Mouse (Mus musculus): ENCODE results near the gene Iqschfp. TPM values are rescaled to one million over a fixed set of nuclear protein-coding genes. Genes with fewer than 3 reads are reported as not detected.
A peak's percentile ranks its signal among the peaks of the same experiment; 100 is the strongest.

Gene Iqschfp
- polyA plus RNA-seq, 1 experiment from 2014 or later = not detected

DNA sequence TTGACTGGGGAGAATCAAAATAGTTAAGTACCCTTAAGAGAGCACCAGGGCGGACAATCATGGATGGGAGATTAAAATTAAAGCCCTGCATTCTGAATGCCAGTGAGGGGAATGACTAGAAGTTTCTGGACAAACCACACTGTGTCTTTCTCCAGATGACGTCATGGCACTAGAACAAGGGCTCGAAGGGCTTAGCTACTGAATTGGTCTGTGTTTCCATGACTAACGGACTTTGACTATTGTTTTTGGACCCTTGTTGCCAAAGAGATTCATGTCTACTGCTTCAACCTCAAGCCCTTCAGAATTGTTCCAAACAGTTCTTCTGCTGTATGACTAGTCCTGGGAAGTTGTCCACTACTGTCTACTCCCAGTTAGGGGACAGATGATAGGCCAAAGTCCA, 639.9 kb downstream of the Iqschfp start:
- Histone ChIP-seq H3K36me3 (0 out of 2 replicates have a peak, but pooled peaks cover 4% of the 10 kb centered on the region), H3K27me3 (no peaks in the 10 kb centered on the region), H3K27ac (no peak overlapping the region), H3K4me3 (no peak overlapping the region), H3K4me2 (no peak overlapping the region), H3K9ac (no peak overlapping the region), H3K9me3 (0 out of 2 replicates have a peak, but pooled peaks cover 6% of the 10 kb centered on the region), H3K4me1 (peaks cover 20% of the 10 kb centered on the region)
- no peak for ATAC-seq (ENCODE audit: borderline replicate concordance, extremely low read depth, low FRiP score, low TSS enrichment)
- WGBS = 91% methylated on average over 4 of the region's 4 CpGs

DNA sequence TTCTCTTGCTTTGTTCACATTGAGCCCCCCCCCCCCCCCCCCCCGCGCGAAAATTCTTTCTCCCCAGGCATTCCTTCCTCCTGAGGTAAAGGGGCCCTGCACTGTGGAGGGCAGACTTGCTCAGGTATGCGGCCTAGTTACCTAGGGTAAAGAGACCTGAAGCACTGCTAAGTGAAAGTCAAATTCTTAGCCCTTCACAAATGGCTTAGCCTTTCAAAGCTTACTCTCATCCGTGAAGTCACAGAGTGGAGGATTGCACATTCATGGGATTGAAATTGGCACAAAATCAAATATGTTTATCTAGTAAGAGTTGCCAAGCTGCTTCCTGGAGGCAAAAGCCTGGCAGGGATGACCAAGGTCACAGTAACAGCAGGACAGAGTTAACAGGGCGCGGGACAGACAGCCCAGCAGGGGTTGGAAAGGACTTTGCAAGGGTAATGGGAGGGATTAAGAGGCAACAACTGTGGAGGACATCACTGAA, 642.6 kb downstream of the Iqschfp start:
- Histone ChIP-seq H3K4me3 (no peak overlapping the region), H3K4me1 (peaks cover 20% of the 10 kb centered on the region), H3K36me3 (0 out of 2 replicates have a peak, but pooled peaks cover 4% of the 10 kb centered on the region), H3K27ac (peak overlapping the region; percentile 91), H3K27me3 (no peaks in the 10 kb centered on the region), H3K9ac (no peak overlapping the region), H3K4me2 (no peak overlapping the region), H3K9me3 (0 out of 2 replicates have a peak, but pooled peaks cover 6% of the 10 kb centered on the region)
- ATAC-seq (ENCODE audit: borderline replicate concordance, extremely low read depth, low FRiP score, low TSS enrichment) = peak; percentile 83
- whole genome bisulfite sequencing = 31% methylated on average over 4 of the region's 7 CpGs

DNA sequence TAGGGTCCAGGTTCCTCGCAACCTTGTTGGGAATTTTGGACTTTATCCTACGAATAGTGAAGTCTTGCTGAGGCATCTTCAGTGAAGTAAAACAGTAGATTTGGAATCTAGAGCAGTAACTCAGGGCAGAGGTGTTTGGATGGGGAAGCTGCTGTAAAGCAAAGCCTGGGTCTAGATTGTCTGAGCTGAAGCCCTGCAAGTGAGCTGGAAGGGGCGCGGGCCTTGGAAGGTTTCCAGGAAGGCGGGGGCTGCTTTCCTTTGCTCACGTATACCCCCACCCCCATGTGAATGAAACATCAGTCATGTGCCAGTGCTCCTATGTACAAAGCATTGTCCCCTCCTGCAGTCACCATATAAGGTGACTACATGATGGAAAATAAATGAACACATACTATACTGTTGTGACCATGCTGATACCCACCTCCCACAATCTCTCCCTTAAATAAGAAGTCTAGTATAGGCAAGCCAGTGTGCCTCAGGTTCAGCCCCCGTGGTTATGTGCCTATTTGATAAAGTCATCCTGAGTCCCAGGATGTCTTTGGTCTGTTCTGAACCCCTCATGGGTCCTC, 643.2 kb downstream of the Iqschfp start:
- Histone ChIP-seq H3K4me1 (peaks cover 20% of the 10 kb centered on the region), H3K27ac (peak overlapping the region; percentile 91), H3K4me2 (no peak overlapping the region), H3K9ac (no peak overlapping the region), H3K36me3 (0 out of 2 replicates have a peak, but pooled peaks cover 4% of the 10 kb centered on the region), H3K4me3 (no peak overlapping the region), H3K9me3 (0 out of 2 replicates have a peak, but pooled peaks cover 6% of the 10 kb centered on the region), H3K27me3 (no peaks in the 10 kb centered on the region)
- ATAC-seq (ENCODE audit: borderline replicate concordance, extremely low read depth, low FRiP score, low TSS enrichment) = 0 out of 2 replicates have a peak, but pooled peaks have one; percentile 20
- WGBS = 57% methylated on average over 7 of the region's 7 CpGs

DNA sequence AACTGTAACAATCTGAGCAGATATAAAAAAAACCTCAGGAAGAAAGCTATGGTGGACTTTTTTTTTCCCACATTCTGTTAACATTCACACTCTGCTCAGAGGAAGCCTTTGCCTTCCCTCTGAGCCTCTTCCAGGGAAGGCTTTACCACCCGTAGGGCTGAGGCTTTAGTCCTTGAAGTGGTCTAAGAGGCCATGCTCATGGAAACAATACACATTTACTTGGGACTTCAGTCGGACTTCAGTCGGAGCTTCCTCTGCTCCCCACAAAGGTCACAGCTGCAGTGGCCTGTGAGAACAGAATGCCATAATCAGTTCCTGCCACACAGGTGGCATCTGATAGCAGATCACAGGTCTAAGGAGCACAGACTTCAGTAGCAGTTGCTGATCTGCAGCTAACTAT, 644.0 kb downstream of the Iqschfp start:
- no peak overlapping the region; the same call in 1 of the 2 replicates for H3K27ac ChIP-seq
- no peak overlapping the region for H3K9ac ChIP-seq
- H3K27me3 ChIP-seq = no peaks in the 10 kb centered on the region
- WGBS = 46% methylated on average over 3 of the region's 3 CpGs
- H3K4me3 ChIP-seq = no peak overlapping the region
- H3K9me3 ChIP-seq = 0 out of 2 replicates have a peak, but pooled peaks cover 6% of the 10 kb centered on the region
- peaks cover 20% of the 10 kb centered on the region for H3K4me1 ChIP-seq
- H3K36me3 ChIP-seq = 0 out of 2 replicates have a peak, but pooled peaks cover 4% of the 10 kb centered on the region
- no peak for ATAC-seq (ENCODE audit: borderline replicate concordance, extremely low read depth, low FRiP score, low TSS enrichment)
- no peak overlapping the region for H3K4me2 ChIP-seq

- Histone ChIP-seq H3K4me1 (peaks cover 5% of the 10 kb centered on the region; the same call in 1 of the 2 replicates), H3K27me3 (no peaks in the 10 kb centered on the region), H3K9me3 (0 out of 2 replicates have a peak, but pooled peaks cover 1% of the 10 kb centered on the region), H3K9ac (no peak overlapping the region), H3K36me3 (0 out of 2 replicates have a peak, but pooled peaks cover 2% of the 10 kb centered on the region), H3K4me2 (no peak overlapping the region), H3K27ac (no peak overlapping the region), H3K4me3 (no peak overlapping the region)
- WGBS = 80% methylated on average over 8 of the region's 8 CpGs
- ATAC-seq (ENCODE audit: borderline replicate concordance, extremely low read depth, low FRiP score, low TSS enrichment) = no peak
These were observed 649.7 kb downstream of the Iqschfp start for GRCm38 (mm10) chr3:68541688-68542087.

GRCm38 (mm10) chr3:68542944-68543501, 651.0 kb downstream of the Iqschfp start:
- Histone ChIP-seq H3K9me3 (no peaks in the 10 kb centered on the region), H3K27ac (no peak overlapping the region), H3K9ac (no peak overlapping the region), H3K4me3 (peak overlapping the region; percentile 37), H3K27me3 (no peaks in the 10 kb centered on the region), H3K4me2 (peak overlapping the region; percentile 57), H3K36me3 (no peaks in the 10 kb centered on the region), H3K4me1 (peaks cover 5% of the 10 kb centered on the region; the same call in 1 of the 2 replicates)
- 4% methylated on average over 7 of the region's 7 CpGs for WGBS
- ATAC-seq (ENCODE audit: borderline replicate concordance, extremely low read depth, low FRiP score, low TSS enrichment) = peak; percentile 77

- peaks cover 5% of the 10 kb centered on the region; the same call in 1 of the 2 replicates for H3K4me1 ChIP-seq
- WGBS = 73% methylated on average over 7 of the region's 7 CpGs
- no peaks in the 10 kb centered on the region for H3K36me3 ChIP-seq
- ATAC-seq (ENCODE audit: borderline replicate concordance, extremely low read depth, low FRiP score, low TSS enrichment) = no peak
- no peaks in the 10 kb centered on the region for H3K9me3 ChIP-seq
- H3K4me3 ChIP-seq = no peak overlapping the region
- H3K9ac ChIP-seq = no peak overlapping the region
- H3K4me2 ChIP-seq = no peak overlapping the region
- H3K27ac ChIP-seq = no peak overlapping the region
- no peaks in the 10 kb centered on the region for H3K27me3 ChIP-seq
These were observed 652.8 kb downstream of the Iqschfp start for GRCm38 (mm10) chr3:68544811-68545210.

DNA sequence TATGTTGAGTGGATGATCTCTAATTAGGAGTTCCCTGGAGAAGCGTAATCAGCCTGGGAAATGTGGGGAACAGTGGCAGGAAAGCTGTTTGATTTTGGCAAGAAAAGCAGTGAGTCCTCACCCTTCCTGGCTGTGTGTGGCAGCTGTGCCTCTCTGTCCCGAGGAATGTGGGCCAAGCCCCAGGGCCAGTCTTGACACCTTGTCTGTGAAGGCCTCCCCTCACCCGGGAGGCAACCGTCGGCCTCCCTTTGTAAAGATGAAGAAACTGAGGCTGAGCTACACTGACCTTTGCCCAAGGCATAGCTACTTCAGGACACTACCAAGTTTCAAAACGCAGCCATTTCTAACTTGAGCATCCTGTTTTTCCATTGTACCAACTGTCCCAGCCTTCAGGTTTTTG, 653.9 kb downstream of the Iqschfp start:
- Histone ChIP-seq H3K9ac (no peak overlapping the region), H3K4me2 (no peak overlapping the region), H3K27ac (no peak overlapping the region), H3K36me3 (no peaks in the 10 kb centered on the region), H3K4me1 (peaks cover 5% of the 10 kb centered on the region; the same call in 1 of the 2 replicates), H3K9me3 (no peaks in the 10 kb centered on the region), H3K4me3 (no peak overlapping the region), H3K27me3 (no peaks in the 10 kb centered on the region)
- WGBS = 56% methylated on average over 6 of the region's 6 CpGs
- no peak for ATAC-seq (ENCODE audit: borderline replicate concordance, extremely low read depth, low FRiP score, low TSS enrichment)

DNA sequence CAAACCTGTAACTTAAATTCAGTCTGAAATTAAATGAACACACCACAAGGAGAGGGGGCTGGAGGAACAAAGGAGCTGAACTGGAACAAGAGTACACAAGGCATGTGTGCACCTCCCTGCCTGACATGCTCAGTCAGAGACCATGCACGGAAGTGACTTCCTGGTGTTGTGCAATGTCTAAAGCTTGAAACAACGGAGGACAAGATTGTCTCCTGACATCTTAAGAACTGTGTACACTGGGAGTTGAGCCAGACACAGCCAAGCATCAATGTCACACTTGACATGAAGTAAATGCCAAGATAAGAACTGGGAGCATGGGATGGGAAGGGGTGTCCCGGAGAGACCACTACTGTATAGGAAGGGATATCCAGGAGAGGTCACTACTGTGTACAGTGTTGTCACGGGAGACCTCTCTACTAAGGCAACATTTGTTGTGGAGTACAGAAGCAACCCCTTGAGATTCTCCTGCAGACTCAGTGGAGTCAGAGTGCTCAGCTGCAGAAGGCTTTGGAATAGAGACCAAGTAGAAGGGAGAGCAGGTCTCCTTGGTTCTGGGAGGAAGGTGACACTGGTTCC, 663.1 kb downstream of the Iqschfp start:
- Histone ChIP-seq H3K36me3 (no peaks in the 10 kb centered on the region), H3K27me3 (no peaks in the 10 kb centered on the region), H3K9me3 (no peaks in the 10 kb centered on the region), H3K4me3 (no peak overlapping the region), H3K4me2 (no peak overlapping the region), H3K27ac (no peak overlapping the region), H3K9ac (no peak overlapping the region), H3K4me1 (peaks cover 5% of the 10 kb centered on the region)
- ATAC-seq (ENCODE audit: borderline replicate concordance, extremely low read depth, low FRiP score, low TSS enrichment) = peak; percentile 37; the same call in 1 of the 2 replicates
- 23% methylated on average over 4 of the region's 4 CpGs for WGBS

GRCm38 (mm10) chr3:68556891-68557290, 664.9 kb downstream of the Iqschfp start:
- H3K36me3 ChIP-seq = no peaks in the 10 kb centered on the region
- H3K4me1 ChIP-seq = peaks cover 5% of the 10 kb centered on the region
- no peak overlapping the region for H3K27ac ChIP-seq
- H3K27me3 ChIP-seq = no peaks in the 10 kb centered on the region
- ATAC-seq (ENCODE audit: borderline replicate concordance, extremely low read depth, low FRiP score, low TSS enrichment) = no peak
- 75% methylated on average over 9 of the region's 9 CpGs for WGBS
- no peaks in the 10 kb centered on the region for H3K9me3 ChIP-seq
- no peak overlapping the region for H3K9ac ChIP-seq
- H3K4me2 ChIP-seq = no peak overlapping the region
- H3K4me3 ChIP-seq = no peak overlapping the region

DNA sequence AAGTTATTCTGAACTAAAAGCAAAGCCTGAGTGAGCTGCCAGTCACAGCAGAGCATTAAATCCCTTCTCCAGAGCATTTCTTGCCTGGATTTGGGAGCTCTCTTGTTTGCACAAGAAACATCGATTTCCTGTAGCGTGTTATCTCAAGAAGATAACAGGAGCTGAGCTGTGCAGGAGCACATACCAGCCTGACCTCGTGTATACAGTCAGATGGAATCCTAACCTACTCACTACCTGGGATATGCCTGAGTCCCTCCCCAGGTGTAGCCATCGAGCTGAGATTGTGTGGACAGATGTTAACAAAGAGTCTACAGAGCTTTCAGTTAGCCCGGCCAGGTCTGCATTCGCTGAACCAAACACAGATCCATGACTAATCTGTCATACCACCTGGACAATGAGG, 666.7 kb downstream of the Iqschfp start:
- H3K36me3 ChIP-seq = no peaks in the 10 kb centered on the region
- peaks cover 5% of the 10 kb centered on the region for H3K4me1 ChIP-seq
- no peak overlapping the region for H3K4me3 ChIP-seq
- ATAC-seq (ENCODE audit: borderline replicate concordance, extremely low read depth, low FRiP score, low TSS enrichment) = no peak
- no peak overlapping the region for H3K4me2 ChIP-seq
- no peak overlapping the region for H3K9ac ChIP-seq
- H3K27ac ChIP-seq = no peak overlapping the region
- no peaks in the 10 kb centered on the region for H3K9me3 ChIP-seq
- no peaks in the 10 kb centered on the region for H3K27me3 ChIP-seq
- WGBS = 41% methylated on average over 6 of the region's 6 CpGs

- Histone ChIP-seq H3K4me1 (peaks cover 8% of the 10 kb centered on the region), H3K36me3 (no peaks in the 10 kb centered on the region), H3K27me3 (no peaks in the 10 kb centered on the region), H3K9me3 (no peaks in the 10 kb centered on the region), H3K4me2 (no peak overlapping the region), H3K9ac (no peak overlapping the region), H3K4me3 (no peak overlapping the region), H3K27ac (no peak overlapping the region)
- 88% methylated on average over 5 of the region's 5 CpGs for WGBS
- no peak for ATAC-seq (ENCODE audit: borderline replicate concordance, extremely low read depth, low FRiP score, low TSS enrichment)
These were observed 668.0 kb downstream of the Iqschfp start for GRCm38 (mm10) chr3:68560057-68560456.
